ENCODE assay signal across 8 mouse cellular contexts in genomic region chr13:45008150-45008549, GRCm38 (mm10). TPM values are rescaled to one million over a fixed set of nuclear protein-coding genes. Genes with fewer than 3 reads are reported as not detected.
DNase-seq lines count a peak whose midpoint lies in the region; ATAC-seq and TF ChIP-seq lines count a peak whose summit lies in the region.

No protein-coding gene starts in this region.

- no peak for DNase-seq in left cerebral cortex, adult 2 months (ENCODE audit: extremely low spot score in 1 of 2, low spot score in 2 of 2)
- no peak for DNase-seq in left cerebral cortex, adult 8-10 months (ENCODE audit: low spot score in 2 of 2)
- DNase-seq in NIH3T3 (ENCODE audit: low read depth), result peak; percentile 49
- peak; percentile 61 to 77 for DNase-seq in natural killer cell, adult 2 months (ENCODE audit: low spot score in 2 of 2)
- DNase-seq in layer of hippocampus, postnatal 14 days (ENCODE audit: low spot score in 2 of 2), result no peak

- no peak overlapping the region for H3K4me2 ChIP-seq in midbrain, embryonic 15.5 days

- no peaks in the 10 kb centered on the region for H3K36me3 ChIP-seq in midbrain, embryonic 15.5 days (replicated peaks)

- no peak overlapping the region for H3K9ac ChIP-seq in midbrain, embryonic 15.5 days

- H3K4me3 ChIP-seq in left cerebral cortex, adult 2 months, result no peak overlapping the region
- H3K4me3 ChIP-seq in midbrain, embryonic 15.5 days, result no peak overlapping the region

- intact Hi-C loops in left cerebral cortex, adult 2 months (cut with DNase I), result no loop called here

- WGBS in midbrain, embryonic 15.5 days, result 84% methylated on average over 7 of the region's 7 CpGs

- H3K9me3 ChIP-seq in midbrain, embryonic 15.5 days, result no peaks in the 10 kb centered on the region

- no peak overlapping the region for H3K27ac ChIP-seq in left cerebral cortex, adult 2 months
- H3K27ac ChIP-seq in midbrain, embryonic 15.5 days, result no peak overlapping the region

- peak; percentile 45 for TF ChIP-seq CTCF in left cerebral cortex, adult 2 months (IDR thresholded peaks at IDR 0.05)

- H3K27me3 ChIP-seq in midbrain, embryonic 15.5 days (replicated peaks), result no peaks in the 10 kb centered on the region

- ATAC-seq in erythroid progenitor cell, adult 5-6 weeks (replicated peaks; ENCODE audit: low FRiP score, poor library complexity, severe bottlenecking), result 0 out of 2 replicates have a peak, but pooled peaks have one; percentile 42
- ATAC-seq in erythroblast, adult 5-6 weeks (replicated peaks; ENCODE audit: low FRiP score, poor library complexity, severe bottlenecking), result no peak; the same call in 1 of the 2 replicates
- ATAC-seq in midbrain, embryonic 15.5 days (replicated peaks), result no peak

- H3K4me1 ChIP-seq in midbrain, embryonic 15.5 days, result no peaks in the 10 kb centered on the region

RNA-seq across cellular contexts. Expression of gene Dtnbp1, which starts 6.2 kb away (rescaled TPM):
- total RNA-seq in left cerebral cortex, adult 2 months (2021), result 10 to 100 TPM; 90.1 to 93.8 TPM
- total RNA-seq in left cerebral cortex, adult 8-10 months (2022), result 10 to 100 TPM; 77.5 to 93.8 (median 81.3) TPM
- 31.7 and 34.4 TPM in 2 replicates for total RNA-seq in erythroid progenitor cell, adult 5-6 weeks (2015; ENCODE audit: low replicate concordance)
- 14.3 and 17.6 TPM in 2 replicates for total RNA-seq in erythroid progenitor cell, adult 5-6 weeks (2017; ENCODE audit: low replicate concordance)
- total RNA-seq in erythroblast, adult 5-6 weeks (2015; ENCODE audit: low replicate concordance), result 11.9 and 25.9 TPM in 2 replicates
- total RNA-seq in erythroblast, adult 5-6 weeks (2017; ENCODE audit: low replicate concordance), result 13.5 and 25.1 TPM in 2 replicates
- 10 to 100 TPM; 72.4 to 75.9 TPM for total RNA-seq in layer of hippocampus, postnatal 14 days (2021)
- polyA plus RNA-seq in midbrain, embryonic 15.5 days (2015; fragmentation: Nextera tagmentation; extraction: Ambion mirVana), result 141 and 146 TPM in 2 replicates

Comparison
In these comparisons a context has a peak if more than half of its experiments do, and no peak if none do; other contexts are left out.
1. DNase-seq: peak in NIH3T3 (single experiment) and natural killer cell, adult 2 months (2 of 2); none in left cerebral cortex, adult 2 months (0 of 2), left cerebral cortex, adult 8-10 months (0 of 2) and layer of hippocampus, postnatal 14 days (0 of 2).